Mouse (Mus musculus) common myeloid progenitor, adult 5-6 weeks (primary cell): ENCODE measurements around the gene Lgmn. TPM values are rescaled to one million over a fixed set of nuclear protein-coding genes. Genes with fewer than 3 reads are reported as not detected.

Experiments
- ATAC-seq: replicated peaks from 2 replicates; pipeline ENCODE4 v1.8.0; 2016; ENCODE audit warnings: low read depth, mild to moderate bottlenecking, moderate TSS enrichment, inconsistent platforms; ENCODE audit not compliant: poor library complexity, severe bottlenecking
- total RNA-seq: library from RNA; stranded (forward); fragments of 200-1000, 187-1606 nt; gene quantifications from 2 replicates; pipeline ENCODE4 v1.2.3, GENCODE M21; 2017

The Lgmn gene
- 2.0 and 2.1 TPM in 2 replicates for total RNA-seq

DNA sequence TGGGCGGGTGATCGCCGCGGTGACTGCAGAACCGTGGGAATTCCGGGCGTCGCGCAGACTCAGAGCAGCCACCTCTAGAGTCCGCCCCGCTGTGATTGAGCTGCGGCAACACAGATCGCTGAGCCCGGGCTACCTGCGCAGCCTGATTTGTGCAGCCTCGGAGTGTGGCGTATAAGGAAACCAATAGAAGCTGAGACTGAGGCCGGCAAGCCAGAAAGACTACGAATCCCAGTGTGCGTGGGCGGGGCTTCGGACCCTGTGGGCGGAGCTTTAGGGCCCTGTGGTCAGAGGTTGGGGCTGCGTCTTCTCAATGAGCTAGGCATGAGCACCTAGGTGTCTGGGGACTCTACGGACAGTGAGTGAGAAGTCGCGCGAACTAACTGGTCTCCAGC, at the start of gene Lgmn:
Gene Lgmn, minus strand, starts transcription at position 182 of the 392 bp plus-strand sequence.
- ATAC-seq, result peak; percentile 97

DNA sequence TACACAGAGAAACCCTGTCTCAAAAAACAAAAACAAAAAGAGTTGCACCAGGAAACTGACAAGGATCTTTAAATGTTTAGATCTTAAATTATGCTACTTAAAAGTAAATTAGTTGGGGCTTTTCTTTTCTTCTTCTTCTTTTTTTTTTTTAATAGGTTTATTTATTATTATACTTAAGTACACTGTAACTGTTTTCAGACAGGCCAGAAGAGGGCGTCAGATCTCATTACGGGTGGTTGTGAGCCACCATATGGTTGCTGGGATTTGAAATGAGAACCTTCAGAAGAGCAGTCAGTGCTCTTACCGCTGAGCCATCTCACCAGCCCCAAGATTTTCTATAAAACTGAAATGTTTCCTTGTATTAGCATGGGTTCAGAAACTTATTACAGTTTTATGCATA, 45.3 kb upstream of the Lgmn start:
- no peak for ATAC-seq

DNA sequence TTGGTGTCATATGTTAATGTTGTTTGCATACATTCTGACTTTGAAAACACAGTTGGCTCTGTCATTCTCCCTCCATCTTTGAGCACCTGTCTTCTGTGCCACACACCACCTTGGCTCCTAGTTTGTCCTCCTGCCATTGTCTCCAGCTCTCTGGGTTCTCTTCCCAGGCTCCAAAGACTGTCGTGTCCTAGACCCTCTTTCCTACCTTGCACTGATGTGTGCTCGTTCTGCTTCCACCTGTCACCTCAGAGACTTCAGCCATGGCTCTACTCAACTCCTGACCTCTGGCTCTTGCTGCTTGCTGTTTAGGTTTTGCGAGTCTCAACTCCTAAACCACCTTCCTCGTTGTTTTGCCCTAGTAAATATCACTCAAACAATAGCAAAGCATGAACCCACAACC, 40.9 kb upstream of the Lgmn start:
- no peak for ATAC-seq

DNA sequence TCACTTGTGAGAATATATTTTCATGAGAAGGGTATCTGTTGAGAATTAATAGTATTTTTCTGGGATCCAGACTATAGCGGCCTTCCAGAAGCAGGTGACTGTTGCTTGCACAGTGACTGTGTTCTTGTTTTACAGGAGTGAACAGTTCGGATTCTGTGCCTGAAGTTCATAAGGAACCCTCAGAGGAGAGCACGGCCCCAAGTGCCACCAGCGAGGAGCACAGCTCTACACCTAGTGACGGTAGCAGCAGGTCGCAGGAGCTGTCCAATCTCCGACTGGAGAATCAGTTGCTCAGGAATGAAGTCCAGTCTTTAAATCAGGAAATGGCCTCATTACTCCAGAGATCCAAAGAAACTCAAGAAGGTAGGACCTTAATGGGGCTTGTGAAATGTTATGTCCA, 34.8 kb upstream of the Lgmn start:
- no peak for ATAC-seq

GRCm38 (mm10) chr12:102468894-102469764, 29.5 kb upstream of the Lgmn start, which contains the start of gene Golga5:
Gene Golga5, plus strand, starts transcription at chr12:102469135.
- ATAC-seq, result peak; percentile 98

DNA sequence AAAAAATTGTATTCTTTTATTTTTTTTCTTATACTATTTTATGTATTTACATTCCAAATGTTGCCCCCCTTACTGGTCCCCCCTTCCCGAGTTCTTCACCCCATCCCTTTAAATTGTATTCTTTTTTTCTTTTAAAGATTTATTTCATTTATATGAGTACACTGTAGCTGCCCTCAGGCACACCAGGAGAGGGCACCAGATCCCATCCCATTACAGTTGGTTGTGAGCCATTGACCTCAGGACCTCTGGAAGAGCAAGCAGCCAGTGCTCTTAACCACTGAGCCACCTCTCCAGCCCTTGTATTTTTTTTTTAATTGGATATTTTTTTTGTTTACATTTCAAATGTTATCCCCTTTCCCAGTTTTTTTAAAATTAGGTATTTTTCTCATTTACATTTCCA, 28.5 kb upstream of the Lgmn start:
- no peak for ATAC-seq

- ATAC-seq, result no peak
These were observed 25.0 kb upstream of the Lgmn start for GRCm38 (mm10) chr12:102464650-102465049.

GRCm38 (mm10) chr12:102461177-102461576, 21.6 kb upstream of the Lgmn start:
- ATAC-seq, result 0 out of 2 replicates have a peak, but pooled peaks have one; percentile 17

DNA sequence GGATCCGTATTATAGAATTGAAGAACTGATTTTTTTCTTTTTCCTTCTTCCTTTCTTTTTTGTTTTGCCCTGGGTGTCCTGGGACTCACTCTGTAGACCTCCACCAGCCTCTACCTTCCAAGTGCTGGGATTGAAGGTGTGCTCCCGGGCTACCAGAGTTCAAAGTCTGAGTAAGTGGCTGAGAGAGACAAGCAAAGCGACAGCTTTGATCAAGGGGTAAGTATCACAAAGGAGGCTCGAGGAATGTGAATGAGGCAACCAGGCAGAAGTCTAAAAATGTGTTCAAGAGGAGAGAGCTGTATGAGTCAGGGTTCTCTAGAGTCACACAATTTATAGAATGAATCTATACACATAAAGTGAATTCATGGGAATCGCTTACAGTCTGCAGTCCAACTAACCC, 20.4 kb upstream of the Lgmn start:
- ATAC-seq, result no peak

DNA sequence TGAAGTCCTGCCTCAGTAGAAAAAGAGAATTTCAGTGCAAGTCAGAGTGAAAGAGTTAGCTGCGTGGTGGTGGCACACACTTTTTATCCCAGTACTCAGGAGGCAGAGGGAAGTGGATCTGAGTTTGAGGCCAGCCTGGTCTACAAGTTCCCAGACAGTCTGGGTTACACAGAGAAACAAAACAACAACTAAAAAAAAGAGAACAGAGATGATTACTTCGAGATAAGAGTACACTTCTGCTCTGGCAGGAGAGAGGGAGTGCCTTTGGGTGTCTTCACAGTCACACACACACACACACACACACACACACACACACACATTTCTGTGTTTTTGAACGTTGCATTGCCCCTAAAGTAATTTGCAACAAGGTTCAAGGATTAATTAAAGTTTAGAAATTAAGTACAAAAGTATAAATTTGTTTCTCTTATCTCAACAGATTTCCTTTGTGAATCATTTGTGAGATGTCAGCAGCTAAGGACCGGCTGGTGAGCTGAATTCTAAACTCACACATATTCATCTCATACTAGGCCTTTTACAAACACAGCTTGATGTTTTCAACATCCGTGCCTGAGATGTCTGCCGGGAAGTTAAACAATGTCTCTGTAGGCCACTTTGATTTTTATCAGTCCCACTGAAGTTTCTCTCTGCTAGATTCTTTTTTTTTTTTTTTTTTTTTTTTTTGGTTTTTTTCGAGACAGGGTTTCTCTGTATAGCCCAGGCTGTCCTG, 17.0 kb upstream of the Lgmn start:
- 0 out of 2 replicates have a peak, but pooled peaks have one; percentile 28 for ATAC-seq

DNA sequence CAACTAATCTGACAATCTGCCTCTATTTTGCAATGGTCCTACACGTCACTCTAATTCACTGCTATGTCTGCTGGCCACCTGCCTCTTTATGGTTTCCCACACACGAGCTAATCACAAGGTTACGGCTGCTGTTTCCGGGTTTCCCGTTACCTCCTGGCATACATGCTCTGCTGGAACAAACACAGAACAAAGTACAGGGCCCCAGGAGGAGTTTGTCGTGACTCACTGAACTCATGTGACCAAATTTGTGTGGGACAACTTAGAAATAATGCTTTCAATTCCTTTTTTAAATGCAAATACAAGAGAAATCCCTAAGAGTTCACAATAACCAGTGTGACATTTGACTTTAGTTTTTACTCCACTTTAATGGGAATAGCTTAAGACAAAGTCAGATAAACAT, 14.0 kb upstream of the Lgmn start:
- ATAC-seq, result peak; percentile 27

- ATAC-seq, result peak; percentile 83
These were observed 11.7 kb upstream of the Lgmn start for GRCm38 (mm10) chr12:102451126-102451851.

- no peak for ATAC-seq
These were observed 10.8 kb upstream of the Lgmn start for GRCm38 (mm10) chr12:102450437-102450836.

GRCm38 (mm10) chr12:102445436-102445835, 5.8 kb upstream of the Lgmn start:
- peak; percentile 90 for ATAC-seq

DNA sequence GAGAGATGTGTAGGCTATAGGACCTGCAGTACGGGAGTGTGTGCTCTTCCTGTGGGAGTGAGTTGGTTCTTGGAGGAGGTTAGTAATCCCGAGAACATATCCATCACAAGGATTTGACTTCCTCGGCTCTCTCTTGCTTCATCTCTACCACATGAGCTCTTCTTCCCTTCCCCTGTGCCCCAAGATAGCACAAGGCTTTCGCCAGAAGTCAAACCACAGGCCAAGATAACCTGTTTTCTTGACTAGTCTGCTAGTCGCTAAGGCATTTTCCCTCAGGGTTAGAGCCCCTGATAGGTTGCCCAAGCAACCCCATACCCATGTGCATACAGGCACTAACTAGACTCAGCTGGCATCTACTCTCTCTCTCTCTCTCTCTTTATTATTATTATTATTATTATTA, 4.1 kb upstream of the Lgmn start:
- peak; percentile 27; the same call in 1 of the 2 replicates for ATAC-seq

DNA sequence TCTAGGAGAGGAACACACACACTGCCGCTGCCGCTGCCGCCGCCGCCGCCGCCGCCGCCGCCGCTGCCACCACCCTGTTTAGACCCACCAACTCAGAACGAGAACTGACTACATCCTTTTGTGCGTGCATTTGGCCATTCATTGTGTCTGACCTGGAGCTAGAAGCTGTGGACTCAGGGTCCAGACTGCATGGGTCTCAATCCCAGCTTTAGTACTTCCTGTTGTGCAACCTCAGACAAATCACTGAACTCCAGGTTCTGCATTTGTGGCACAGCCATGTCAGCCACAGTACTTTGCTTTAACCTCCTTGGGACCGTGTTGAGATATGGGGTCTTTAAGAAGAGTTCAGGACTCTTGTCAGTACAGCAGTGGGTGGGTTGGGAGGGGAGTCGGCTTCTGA, 3.0 kb upstream of the Lgmn start:
- ATAC-seq, result peak; percentile 32

- no peak for ATAC-seq
These were observed 1.5 kb upstream of the Lgmn start for GRCm38 (mm10) chr12:102441141-102441540.

DNA sequence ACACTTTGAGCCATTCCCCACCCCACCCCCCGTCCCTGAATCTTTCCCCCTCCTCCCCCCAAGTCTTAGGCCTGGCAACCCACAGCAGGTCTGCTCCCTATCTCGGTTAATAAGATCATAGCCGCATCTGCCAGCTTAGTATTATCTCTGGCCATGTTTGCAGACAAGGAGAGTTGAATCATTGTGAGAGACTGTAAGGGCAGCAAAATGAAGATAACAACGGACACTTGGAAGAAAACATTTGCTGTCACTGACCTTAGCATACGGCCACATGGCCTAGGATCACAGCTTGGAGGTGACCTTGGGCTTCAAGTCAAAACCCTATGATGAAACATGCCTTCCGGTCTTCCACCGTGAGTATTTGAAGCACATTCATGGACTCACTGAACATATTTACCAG, 938 bp upstream of the Lgmn start:
- no peak for ATAC-seq

- no peak for ATAC-seq
These were observed 506 bp downstream of the Lgmn start for GRCm38 (mm10) chr12:102438983-102439631.

- ATAC-seq, result no peak
These were observed 1.7 kb downstream of the Lgmn start for GRCm38 (mm10) chr12:102437952-102438351.
